Mouse (Mus musculus): ENCODE data around the gene Ccdc57. TPM values are rescaled to one million over a fixed set of nuclear protein-coding genes. Genes with fewer than 3 reads are reported as not detected.
"Not testable (repeated sequence)": the region's sequence is repeated elsewhere in the genome, so short reads cannot be mapped to it uniquely, and the experiment has no call there.

Ccdc57 gene
- polyA plus RNA-seq, 1 experiment from 2014 or later = 7.4 TPM

GRCm38 (mm10) chr11:120851132-120851531 lies 81.5 kb downstream of the Ccdc57 start:
- no peak overlapping the region for H3K4me3 ChIP-seq (replicated peaks)
- no peaks in the 10 kb centered on the region for H3K9me3 ChIP-seq (replicated peaks)
- H3K4me2 ChIP-seq (replicated peaks) = no peak overlapping the region
- no peak for ATAC-seq (ENCODE audit: insufficient number of reproducible peaks, low FRiP score, low TSS enrichment, low read depth)
- WGBS = 53% methylated on average over 1 of the region's 1 CpGs
- H3K4me1 ChIP-seq = peaks cover 13% of the 10 kb centered on the region
- H3K36me3 ChIP-seq = peaks cover 6% of the 10 kb centered on the region; the same call in 1 of the 2 replicates
- no peak overlapping the region for H3K9ac ChIP-seq
- no peaks in the 10 kb centered on the region for H3K27me3 ChIP-seq
- H3K27ac ChIP-seq (replicated peaks) = 0 out of 2 replicates have a peak overlapping the region, but pooled peaks have one; percentile 17

GRCm38 (mm10) chr11:120850331-120851030 lies 82.2 kb downstream of the Ccdc57 start:
- no peak overlapping the region for H3K27ac ChIP-seq (replicated peaks)
- H3K4me2 ChIP-seq (replicated peaks) = no peak overlapping the region
- 59% methylated on average over 2 of the region's 2 CpGs for WGBS
- H3K4me1 ChIP-seq = peaks cover 13% of the 10 kb centered on the region
- H3K36me3 ChIP-seq = 0 out of 2 replicates have a peak, but pooled peaks cover 4% of the 10 kb centered on the region
- no peak overlapping the region for H3K4me3 ChIP-seq (replicated peaks)
- H3K27me3 ChIP-seq = no peaks in the 10 kb centered on the region
- ATAC-seq (ENCODE audit: insufficient number of reproducible peaks, low FRiP score, low TSS enrichment, low read depth) = no peak
- no peak overlapping the region for H3K9ac ChIP-seq
- no peaks in the 10 kb centered on the region for H3K9me3 ChIP-seq (replicated peaks)

- 82% methylated on average over 9 of the region's 9 CpGs for WGBS
- no peak overlapping the region for H3K9ac ChIP-seq
- no peaks in the 10 kb centered on the region for H3K27me3 ChIP-seq
- 0 out of 2 replicates have a peak, but pooled peaks cover 4% of the 10 kb centered on the region for H3K36me3 ChIP-seq
- ATAC-seq (ENCODE audit: insufficient number of reproducible peaks, low FRiP score, low TSS enrichment, low read depth) = no peak
- no peaks in the 10 kb centered on the region for H3K4me1 ChIP-seq
- no peak overlapping the region for H3K4me2 ChIP-seq (replicated peaks)
- no peak overlapping the region for H3K4me3 ChIP-seq (replicated peaks)
- no peaks in the 10 kb centered on the region for H3K9me3 ChIP-seq (replicated peaks)
- no peak overlapping the region for H3K27ac ChIP-seq (replicated peaks)
Observed at GRCm38 (mm10) chr11:120846725-120847475, 85.8 kb downstream of the Ccdc57 start.

GRCm38 (mm10) chr11:120844329-120844728 lies 88.3 kb downstream of the Ccdc57 start:
- H3K4me3 ChIP-seq (replicated peaks) = no peak overlapping the region
- H3K27ac ChIP-seq (replicated peaks) = no peak overlapping the region
- WGBS = 90% methylated on average over 4 of the region's 4 CpGs
- no peak overlapping the region for H3K9ac ChIP-seq
- no peaks in the 10 kb centered on the region for H3K36me3 ChIP-seq
- no peaks in the 10 kb centered on the region for H3K27me3 ChIP-seq
- H3K4me2 ChIP-seq (replicated peaks) = no peak overlapping the region
- H3K4me1 ChIP-seq = no peaks in the 10 kb centered on the region
- ATAC-seq (ENCODE audit: insufficient number of reproducible peaks, low FRiP score, low TSS enrichment, low read depth) = no peak
- no peaks in the 10 kb centered on the region for H3K9me3 ChIP-seq (replicated peaks)

- no peak overlapping the region for H3K9ac ChIP-seq
Observed at GRCm38 (mm10) chr11:120833555-120834280, 99.0 kb downstream of the Ccdc57 start.

GRCm38 (mm10) chr11:120832962-120833361 lies 99.7 kb downstream of the Ccdc57 start:
- H3K9ac ChIP-seq; H3K27me3 ChIP-seq; H3K4me2 ChIP-seq (replicated peaks); ATAC-seq (ENCODE audit: insufficient number of reproducible peaks, low FRiP score, low TSS enrichment, low read depth); H3K4me1 ChIP-seq; H3K4me3 ChIP-seq (replicated peaks); H3K9me3 ChIP-seq (replicated peaks); H3K27ac ChIP-seq (replicated peaks); H3K36me3 ChIP-seq: not testable (repeated sequence)
- 89% methylated on average over 5 of the region's 5 CpGs for WGBS

More at GRCm38 (mm10) chr11:120833555-120834280, 99.0 kb downstream of the Ccdc57 start:
- Histone ChIP-seq H3K9me3 (replicated peaks) (no peaks in the 10 kb centered on the region), H3K4me2 (replicated peaks) (no peak overlapping the region), H3K4me3 (replicated peaks) (no peak overlapping the region), H3K27me3 (no peaks in the 10 kb centered on the region), H3K27ac (replicated peaks) (peak overlapping the region; percentile 60; the same call in 1 of the 2 replicates), H3K36me3 (no peaks in the 10 kb centered on the region), H3K4me1 (0 out of 2 replicates have a peak, but pooled peaks cover 8% of the 10 kb centered on the region)
- no peak for ATAC-seq (ENCODE audit: insufficient number of reproducible peaks, low FRiP score, low TSS enrichment, low read depth)
- 54% methylated on average over 8 of the region's 8 CpGs for WGBS

GRCm38 (mm10) chr11:120831659-120832440 lies 100.8 kb downstream of the Ccdc57 start:
- WGBS = 86% methylated on average over 3 of the region's 3 CpGs
- Histone ChIP-seq H3K36me3 (no peaks in the 10 kb centered on the region), H3K27me3 (no peaks in the 10 kb centered on the region), H3K4me2 (replicated peaks) (no peak overlapping the region), H3K9ac (no peak overlapping the region), H3K4me1 (0 out of 2 replicates have a peak, but pooled peaks cover 8% of the 10 kb centered on the region), H3K4me3 (replicated peaks) (no peak overlapping the region), H3K9me3 (replicated peaks) (no peaks in the 10 kb centered on the region), H3K27ac (replicated peaks) (no peak overlapping the region)
- ATAC-seq (ENCODE audit: insufficient number of reproducible peaks, low FRiP score, low TSS enrichment, low read depth) = no peak

GRCm38 (mm10) chr11:120830686-120831085 lies 102.0 kb downstream of the Ccdc57 start:
- 70% methylated on average over 12 of the region's 12 CpGs for WGBS
- H3K4me3 ChIP-seq (replicated peaks) = no peak overlapping the region
- no peaks in the 10 kb centered on the region for H3K36me3 ChIP-seq
- no peak overlapping the region for H3K9ac ChIP-seq
- peaks cover 8% of the 10 kb centered on the region; the same call in 1 of the 2 replicates for H3K4me1 ChIP-seq
- H3K27me3 ChIP-seq = no peaks in the 10 kb centered on the region
- no peaks in the 10 kb centered on the region for H3K9me3 ChIP-seq (replicated peaks)
- no peak for ATAC-seq (ENCODE audit: insufficient number of reproducible peaks, low FRiP score, low TSS enrichment, low read depth)
- H3K27ac ChIP-seq (replicated peaks) = no peak overlapping the region
- no peak overlapping the region for H3K4me2 ChIP-seq (replicated peaks)

GRCm38 (mm10) chr11:120829757-120830532 lies 102.7 kb downstream of the Ccdc57 start:
- H3K4me1 ChIP-seq = peaks cover 14% of the 10 kb centered on the region
- no peak overlapping the region for H3K9ac ChIP-seq
- no peak for ATAC-seq (ENCODE audit: insufficient number of reproducible peaks, low FRiP score, low TSS enrichment, low read depth)
- no peak overlapping the region for H3K27ac ChIP-seq (replicated peaks)
- H3K4me2 ChIP-seq (replicated peaks) = no peak overlapping the region
- WGBS = 83% methylated on average over 10 of the region's 10 CpGs
- H3K27me3 ChIP-seq = no peaks in the 10 kb centered on the region
- H3K4me3 ChIP-seq (replicated peaks) = no peak overlapping the region
- no peaks in the 10 kb centered on the region for H3K36me3 ChIP-seq
- no peaks in the 10 kb centered on the region for H3K9me3 ChIP-seq (replicated peaks)

GRCm38 (mm10) chr11:120828416-120828815 lies 104.3 kb downstream of the Ccdc57 start:
- H3K9me3 ChIP-seq (replicated peaks) = no peaks in the 10 kb centered on the region
- WGBS = 68% methylated on average over 4 of the region's 4 CpGs
- no peaks in the 10 kb centered on the region for H3K36me3 ChIP-seq
- H3K4me3 ChIP-seq (replicated peaks) = no peak overlapping the region
- no peak overlapping the region for H3K4me2 ChIP-seq (replicated peaks)
- H3K4me1 ChIP-seq = peaks cover 7% of the 10 kb centered on the region
- ATAC-seq (ENCODE audit: insufficient number of reproducible peaks, low FRiP score, low TSS enrichment, low read depth) = no peak
- H3K9ac ChIP-seq = no peak overlapping the region
- no peaks in the 10 kb centered on the region for H3K27me3 ChIP-seq
- H3K27ac ChIP-seq (replicated peaks) = no peak overlapping the region
